Mouse (Mus musculus) fibroblast of lung, adult 2 months (primary cell): Measurements from ENCODE around the gene Cadm2.

Source experiments
- DNase-seq: peaks from one replicate; pipeline ENCODE4 v3.0.0-alpha.2; 2011; ENCODE audit warnings: low read depth

Gene Cadm2

GRCm38 (mm10) chr16:66955876-66956275 lies 664.8 kb downstream of the Cadm2 start:
- no peak for DNase-seq

GRCm38 (mm10) chr16:66936332-66936731 lies 684.4 kb downstream of the Cadm2 start:
- no peak for DNase-seq

- no peak for DNase-seq
Measured at GRCm38 (mm10) chr16:66925517-66925916, 695.2 kb downstream of the Cadm2 start.

GRCm38 (mm10) chr16:66922753-66923152 lies 698.0 kb downstream of the Cadm2 start:
- peak; percentile 18 for DNase-seq

GRCm38 (mm10) chr16:66921414-66921915 lies 699.2 kb downstream of the Cadm2 start:
- DNase-seq: no peak

GRCm38 (mm10) chr16:66919889-66920402 lies 700.8 kb downstream of the Cadm2 start:
- DNase-seq: no peak

GRCm38 (mm10) chr16:66901801-66902200 lies 718.9 kb downstream of the Cadm2 start:
- no peak for DNase-seq

- DNase-seq: no peak
Measured at GRCm38 (mm10) chr16:66900664-66901063, 720.0 kb downstream of the Cadm2 start.

- no peak for DNase-seq
Measured at GRCm38 (mm10) chr16:66892359-66892758, 728.3 kb downstream of the Cadm2 start.

GRCm38 (mm10) chr16:66891559-66892247 lies 729.0 kb downstream of the Cadm2 start:
- DNase-seq: no peak

GRCm38 (mm10) chr16:66889907-66890306 lies 730.8 kb downstream of the Cadm2 start:
- no peak for DNase-seq

GRCm38 (mm10) chr16:66882597-66882996 lies 738.1 kb downstream of the Cadm2 start:
- DNase-seq: no peak

GRCm38 (mm10) chr16:66871201-66871600 lies 749.5 kb downstream of the Cadm2 start:
- no peak for DNase-seq

GRCm38 (mm10) chr16:66851047-66851446 lies 769.7 kb downstream of the Cadm2 start:
- no peak for DNase-seq

- no peak for DNase-seq
Measured at GRCm38 (mm10) chr16:66824866-66825265, 795.8 kb downstream of the Cadm2 start.

- DNase-seq: no peak
Measured at GRCm38 (mm10) chr16:66811495-66811894, 809.2 kb downstream of the Cadm2 start.

- no peak for DNase-seq
Measured at GRCm38 (mm10) chr16:66798204-66798603, 822.5 kb downstream of the Cadm2 start.

- DNase-seq: no peak
Measured at GRCm38 (mm10) chr16:66793067-66793466, 827.6 kb downstream of the Cadm2 start.

- no peak for DNase-seq
Measured at GRCm38 (mm10) chr16:66771883-66772282, 848.8 kb downstream of the Cadm2 start.

- no peak for DNase-seq
Measured at GRCm38 (mm10) chr16:66769545-66769944, 851.2 kb downstream of the Cadm2 start.

- DNase-seq: no peak
Measured at GRCm38 (mm10) chr16:66768684-66769389, 851.9 kb downstream of the Cadm2 start.

GRCm38 (mm10) chr16:66761546-66762473 lies 858.9 kb downstream of the Cadm2 start:
- DNase-seq: no peak
